Mouse (Mus musculus) midbrain, embryonic 14.5 days (tissue): ENCODE measurements at regions not wholly inside any gene's neighbourhood (a gene's known extent, or its start where the extent isn't known, plus 50 kb on each side); places are given as distances from the start of the nearest gene placed in this dataset.

Source experiments
- ATAC-seq: fragments of 200-750 bp; cut with Nextera tagmentation; 2 replicates; pipeline ENCODE4 v1.8.0; 2017; ENCODE audit warnings: moderate number of reproducible peaks, moderate library complexity; ENCODE audit not compliant: low FRiP score, low TSS enrichment
- DNase-seq: peaks from one replicate; pipeline ENCODE4 v3.0.0-alpha.2; 2015
- H3K27ac ChIP-seq: fragments of 300-500 bp; sonication (generic); replicated peaks from 2 replicates; pipeline ENCODE4 v1.5.1; 2014; ENCODE audit warnings: mild to moderate bottlenecking, low read depth, low read length, moderate library complexity
- H3K27me3 ChIP-seq: fragments of 300-500 bp; sonication (generic); 2 replicates; pipeline ENCODE4 v1.6.1; 2014; ENCODE audit warnings: low read length, control low read depth, mixed read lengths; ENCODE audit not compliant: control insufficient read depth, insufficient read depth
- H3K36me3 ChIP-seq: fragments of 300-500 bp; sonication (generic); 2 replicates; pipeline ENCODE4 v1.6.1; 2014; ENCODE audit warnings: low read length, control low read depth; ENCODE audit not compliant: control insufficient read depth, insufficient read depth
- H3K4me1 ChIP-seq: fragments of 300-500 bp; sonication (generic); 2 replicates; pipeline ENCODE4 v1.6.1; 2014; ENCODE audit warnings: mild to moderate bottlenecking, antibody characterized with exemption, low read length, control low read depth; ENCODE audit not compliant: control insufficient read depth, insufficient read depth
- H3K4me2 ChIP-seq: fragments of 300-500 bp; sonication (generic); 2 replicates; pipeline ENCODE4 v1.6.1; 2014; ENCODE audit warnings: mild to moderate bottlenecking, low read length, moderate library complexity
- H3K4me3 ChIP-seq: fragments of 300-500 bp; sonication (generic); replicated peaks from 2 replicates; pipeline ENCODE4 v1.5.1; 2014; ENCODE audit warnings: low read depth, low read length
- H3K9ac ChIP-seq: fragments of 300-500 bp; sonication (generic); replicated peaks from 2 replicates; pipeline ENCODE4 v1.6.1; 2014; ENCODE audit warnings: mild to moderate bottlenecking, low read length, moderate library complexity
- H3K9me3 ChIP-seq: fragments of 300-500 bp; sonication (generic); 2 replicates; pipeline ENCODE4 v1.6.1; 2016; ENCODE audit warnings: low read length, control low read depth, mixed read lengths; ENCODE audit not compliant: control insufficient read depth
- WGBS: fragments of 180-500 bp; shearing (Covaris S2); extraction: QIAGEN DNeasy Blood & Tissue Kit; methylation state at CpG from one replicate; pipeline ENCODE4 v1.1.7; 2014; 5-methylcytosine and 5-hydroxymethylcytosine counted together

DNA sequence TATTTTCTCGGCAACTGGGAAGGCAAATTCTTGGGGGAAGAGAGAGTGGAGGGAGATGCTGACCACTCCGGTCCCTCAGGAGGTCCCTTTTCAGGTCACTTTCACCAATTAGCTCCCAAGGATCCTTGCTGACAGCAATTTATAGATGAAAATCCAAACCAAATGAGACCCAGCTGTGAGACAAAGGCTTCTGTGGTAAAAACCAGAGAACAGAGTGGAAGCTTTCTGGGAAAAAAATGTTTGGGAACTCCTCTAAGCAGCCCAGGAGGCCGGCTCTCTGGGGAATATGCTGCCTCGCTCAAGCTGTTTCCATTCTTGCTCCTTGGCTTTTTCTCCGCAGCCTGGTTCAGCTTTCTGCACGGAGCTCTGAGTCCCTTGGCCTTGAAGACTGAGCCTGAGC lies 73.5 kb upstream of the Ddit4l start:
- Histone ChIP-seq H3K4me3 (peak overlapping the region; percentile 15; the same call in 1 of the 2 replicates), H3K27me3 (peaks cover 21% of the 10 kb centered on the region), H3K4me2 (peak overlapping the region; percentile 50), H3K9ac (peak overlapping the region; percentile 27; the same call in 1 of the 2 replicates), H3K4me1 (peaks cover 10% of the 10 kb centered on the region; the same call in 1 of the 2 replicates), H3K36me3 (no peaks in the 10 kb centered on the region), H3K9me3 (no peaks in the 10 kb centered on the region), H3K27ac (no peak overlapping the region)
- DNase-seq (peak; percentile 74), ATAC-seq (no peak)
- 2% methylated on average over 6 of the region's 6 CpGs for WGBS

DNA sequence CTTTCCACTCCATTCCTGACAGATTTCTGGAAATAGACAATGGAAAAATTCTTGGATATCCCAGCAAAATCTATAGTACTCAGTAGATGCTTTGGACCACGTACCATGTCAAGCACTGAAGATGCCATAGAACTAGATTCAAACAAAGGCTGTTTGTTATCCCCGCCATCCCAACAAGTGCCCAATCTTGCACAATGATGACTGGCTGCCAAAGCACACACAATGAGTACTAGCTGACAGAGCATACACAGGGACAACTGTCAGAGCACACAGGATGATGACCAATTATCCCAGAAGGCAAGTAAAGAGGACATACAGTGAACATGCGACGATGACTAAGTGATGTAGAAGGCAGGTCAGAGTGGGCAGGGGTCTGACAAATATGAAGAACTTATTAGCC lies 70.7 kb upstream of the Ddit4l start:
- ATAC-seq, result no peak
- WGBS, result 95% methylated on average over 4 of the region's 4 CpGs

DNA sequence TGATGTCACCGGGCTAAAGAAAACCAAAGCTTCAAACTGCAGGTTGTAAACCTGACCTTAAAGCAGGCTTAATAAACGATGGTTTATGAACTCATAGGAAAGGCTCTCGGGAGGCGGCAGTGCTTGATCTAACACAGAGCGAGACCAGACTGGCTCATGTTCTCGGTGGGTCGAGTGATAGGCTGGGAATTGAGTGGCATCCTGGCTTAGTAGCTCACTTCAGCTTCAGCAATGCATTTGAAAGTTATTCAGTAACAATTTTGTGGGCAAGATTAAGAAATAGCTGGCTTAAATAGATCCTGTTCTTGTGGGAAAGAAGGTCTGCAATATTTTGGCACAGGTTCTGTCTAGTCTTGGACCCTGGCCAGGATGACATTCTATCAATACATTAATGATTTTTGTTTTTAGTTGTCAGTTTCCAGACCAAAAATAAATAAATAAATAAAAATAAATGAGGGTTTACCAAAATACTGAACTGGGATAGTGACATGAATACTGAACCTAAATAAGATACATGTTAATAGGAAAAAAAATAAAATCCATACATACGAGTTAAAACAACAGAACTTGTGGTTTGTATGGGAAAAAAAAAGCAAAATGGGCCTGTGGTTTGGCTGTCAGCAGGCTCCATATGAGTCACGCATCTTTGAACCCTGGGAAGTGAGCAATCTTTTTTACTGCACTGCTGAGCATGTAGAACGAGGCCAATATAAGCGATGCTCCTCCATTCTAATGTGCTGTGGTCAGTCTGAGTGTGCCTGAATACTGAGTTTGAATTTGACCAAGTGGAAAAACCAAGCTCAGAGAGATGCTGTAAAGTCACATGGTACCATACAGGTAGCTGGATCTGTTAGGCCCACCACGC lies 68.7 kb upstream of the Ddit4l start:
- no peak for ATAC-seq
- Histone ChIP-seq H3K4me2 (no peak overlapping the region), H3K4me3 (no peak overlapping the region), H3K36me3 (no peaks in the 10 kb centered on the region), H3K9me3 (no peaks in the 10 kb centered on the region), H3K9ac (no peak overlapping the region), H3K27ac (no peak overlapping the region), H3K27me3 (peaks cover 9% of the 10 kb centered on the region), H3K4me1 (peaks cover 7% of the 10 kb centered on the region; the same call in 1 of the 2 replicates)
- 83% methylated on average over 12 of the region's 12 CpGs for WGBS
- DNase-seq, result no peak

More for the DNA sequence above, 70.7 kb upstream of the Ddit4l start:
- Histone ChIP-seq H3K27me3 (peaks cover 16% of the 10 kb centered on the region), H3K4me3 (no peak overlapping the region), H3K4me1 (peaks cover 10% of the 10 kb centered on the region; the same call in 1 of the 2 replicates), H3K27ac (no peak overlapping the region), H3K36me3 (no peaks in the 10 kb centered on the region), H3K9me3 (no peaks in the 10 kb centered on the region), H3K4me2 (no peak overlapping the region), H3K9ac (no peak overlapping the region)
- no peak for DNase-seq

DNA sequence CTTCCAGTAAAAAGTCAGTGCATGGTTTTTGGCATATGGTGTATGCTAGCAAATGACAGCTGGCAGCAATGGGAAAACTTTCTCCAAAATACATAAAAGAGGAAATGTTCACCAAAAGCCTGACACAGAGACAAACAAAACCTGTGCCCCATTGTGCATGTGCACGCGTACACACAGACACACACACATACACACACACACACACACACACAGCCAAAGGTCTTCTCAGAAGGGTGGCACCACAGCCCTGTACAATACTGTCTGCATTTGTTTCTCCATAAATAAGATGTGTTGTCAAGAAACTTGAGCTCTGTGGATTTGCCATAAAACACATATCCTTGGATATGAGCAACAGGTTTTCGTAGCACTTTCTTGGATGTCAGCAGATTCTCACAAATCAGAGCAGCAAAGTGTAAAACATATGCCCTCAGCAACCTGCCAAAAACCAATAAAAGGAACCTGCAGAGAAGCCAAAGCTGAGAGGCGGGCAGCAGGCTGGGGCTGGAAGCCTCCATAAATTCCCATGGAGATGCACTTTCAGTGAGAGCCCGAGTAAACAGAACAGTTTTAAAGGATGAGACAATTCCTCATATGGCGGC lies 60.5 kb upstream of the Ddit4l start:
- DNase-seq, result no peak
- H3K4me2 ChIP-seq, result no peak overlapping the region
- H3K27ac ChIP-seq, result no peak overlapping the region
- no peaks in the 10 kb centered on the region for H3K4me1 ChIP-seq
- H3K9ac ChIP-seq, result no peak overlapping the region
- H3K4me3 ChIP-seq, result no peak overlapping the region
- no peaks in the 10 kb centered on the region for H3K27me3 ChIP-seq
- 68% methylated on average over 6 of the region's 6 CpGs for WGBS
- H3K36me3 ChIP-seq, result no peaks in the 10 kb centered on the region
- ATAC-seq, result no peak
- no peaks in the 10 kb centered on the region for H3K9me3 ChIP-seq

DNA sequence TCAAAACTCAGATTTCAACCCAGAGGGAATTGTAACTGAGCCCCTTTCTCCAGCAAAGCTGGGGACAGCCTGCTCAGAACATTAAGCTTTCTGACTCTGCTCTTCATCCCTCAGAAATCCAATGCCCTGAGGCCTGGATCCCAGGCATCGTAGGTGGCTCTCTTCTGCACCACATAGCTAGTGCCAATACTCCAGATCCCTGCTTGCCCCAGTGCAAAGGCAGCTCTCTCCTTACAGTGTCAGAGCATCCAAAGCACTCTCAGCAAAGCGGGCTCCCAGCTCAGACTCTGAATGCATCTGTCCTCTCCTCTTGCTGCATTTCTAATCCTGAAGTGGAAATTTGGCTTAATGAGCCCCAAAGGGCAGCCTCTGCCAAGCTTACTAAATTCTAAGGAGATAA lies 59.4 kb upstream of the Ddit4l start:
- no peak overlapping the region for H3K4me3 ChIP-seq
- no peaks in the 10 kb centered on the region for H3K36me3 ChIP-seq
- 64% methylated on average over 2 of the region's 2 CpGs for WGBS
- H3K4me1 ChIP-seq, result no peaks in the 10 kb centered on the region
- H3K9me3 ChIP-seq, result no peaks in the 10 kb centered on the region
- H3K27ac ChIP-seq, result no peak overlapping the region
- H3K27me3 ChIP-seq, result no peaks in the 10 kb centered on the region
- H3K4me2 ChIP-seq, result no peak overlapping the region
- no peak overlapping the region for H3K9ac ChIP-seq
- peak; percentile 29 for DNase-seq
- ATAC-seq, result no peak

DNA sequence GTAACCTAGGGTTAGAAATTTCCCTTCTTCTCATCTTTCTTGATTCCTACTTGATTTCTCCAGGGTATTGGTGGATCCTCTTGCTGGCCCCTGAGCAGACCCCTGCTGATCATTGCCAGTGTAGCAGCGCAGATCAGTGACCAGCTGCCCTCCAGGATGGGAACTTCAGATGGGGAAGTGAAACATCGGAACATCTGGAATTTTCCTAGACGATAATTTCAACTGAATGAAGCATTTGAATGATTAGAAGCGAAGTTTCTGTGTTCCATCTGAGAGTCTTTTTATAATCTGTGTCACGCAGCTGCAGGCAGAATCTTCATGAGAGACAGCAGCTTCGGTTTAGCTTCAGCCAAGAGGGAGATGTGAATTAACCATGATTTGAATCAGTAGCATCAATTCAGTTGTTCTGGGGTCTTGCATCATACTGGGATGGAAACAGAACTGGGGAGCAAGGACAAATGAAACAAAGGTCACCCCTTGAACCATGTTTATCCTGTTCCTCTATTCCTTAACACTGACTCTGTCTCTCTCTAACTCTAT lies 57.8 kb upstream of the Ddit4l start:
- H3K4me3 ChIP-seq, result no peak overlapping the region
- ATAC-seq, result no peak
- H3K4me2 ChIP-seq, result no peak overlapping the region
- no peaks in the 10 kb centered on the region for H3K9me3 ChIP-seq
- no peak for DNase-seq
- H3K4me1 ChIP-seq, result no peaks in the 10 kb centered on the region
- WGBS, result 85% methylated on average over 6 of the region's 6 CpGs
- H3K27ac ChIP-seq, result no peak overlapping the region
- H3K27me3 ChIP-seq, result no peaks in the 10 kb centered on the region
- H3K9ac ChIP-seq, result no peak overlapping the region
- no peaks in the 10 kb centered on the region for H3K36me3 ChIP-seq

DNA sequence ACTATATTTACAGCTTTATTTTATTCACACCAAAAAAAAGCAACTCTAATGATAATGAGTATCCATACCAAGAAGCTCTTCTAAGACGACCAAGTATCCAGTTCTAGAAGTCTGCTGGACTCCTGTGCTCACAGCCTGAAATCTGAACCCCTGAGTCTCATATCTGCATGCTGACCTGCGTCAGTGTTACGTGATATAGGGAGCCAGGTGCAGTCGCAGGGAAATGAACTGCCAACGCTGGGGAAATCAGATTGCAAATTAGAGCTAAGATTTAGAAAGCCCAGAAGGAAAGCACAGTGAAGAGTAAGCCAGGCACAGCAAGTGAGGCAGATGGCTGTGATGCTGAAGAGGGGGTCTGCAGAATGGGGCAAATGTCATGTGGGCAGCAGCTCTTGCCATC lies 57.1 kb upstream of the Ddit4l start:
- Histone ChIP-seq H3K4me3 (no peak overlapping the region), H3K27me3 (no peaks in the 10 kb centered on the region), H3K36me3 (no peaks in the 10 kb centered on the region), H3K9ac (no peak overlapping the region), H3K9me3 (no peaks in the 10 kb centered on the region), H3K4me2 (no peak overlapping the region), H3K4me1 (no peaks in the 10 kb centered on the region), H3K27ac (no peak overlapping the region)
- ATAC-seq (no peak), DNase-seq (no peak)
- 78% methylated on average over 5 of the region's 5 CpGs for WGBS

DNA sequence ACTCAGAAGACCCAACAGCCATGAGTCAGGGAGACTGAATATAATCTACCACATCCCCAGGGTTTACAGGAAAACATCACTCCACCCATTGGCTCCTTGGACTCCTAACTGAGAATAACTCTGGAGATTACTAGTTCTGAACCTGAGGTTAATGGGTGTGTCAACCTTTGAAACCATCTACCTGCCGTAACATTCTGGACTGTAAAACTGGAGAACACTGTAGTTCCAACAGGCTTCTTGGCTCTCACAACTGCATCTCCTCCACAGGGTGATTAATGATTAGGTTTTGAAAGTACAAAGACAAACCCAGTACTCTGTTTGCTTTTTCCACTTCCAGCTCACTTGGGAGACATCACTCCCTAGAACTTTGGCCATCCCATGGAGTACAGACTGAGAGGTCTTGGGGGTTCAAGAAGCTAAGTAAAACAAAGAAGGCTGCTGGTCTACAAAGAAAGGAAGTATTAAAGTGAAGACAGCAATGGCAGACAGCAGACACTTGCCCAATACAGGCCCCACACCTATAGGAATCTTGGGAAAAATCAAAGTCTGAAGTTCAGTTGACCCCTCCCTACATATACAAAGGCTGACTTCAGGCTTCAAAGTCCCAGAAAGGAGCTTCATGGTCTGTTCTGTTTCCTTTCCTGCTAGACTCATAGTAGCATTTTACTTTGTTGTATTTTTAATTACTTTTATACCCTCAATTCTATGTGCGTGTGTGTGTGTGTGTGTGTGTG lies 52.7 kb upstream of the Ddit4l start:
- Histone ChIP-seq H3K4me3 (no peak overlapping the region), H3K36me3 (no peaks in the 10 kb centered on the region), H3K4me1 (no peaks in the 10 kb centered on the region), H3K9ac (no peak overlapping the region), H3K4me2 (no peak overlapping the region), H3K9me3 (no peaks in the 10 kb centered on the region), H3K27me3 (no peaks in the 10 kb centered on the region), H3K27ac (no peak overlapping the region)
- DNase-seq, result no peak
- 100% methylated on average over 2 of the region's 2 CpGs for WGBS
- no peak for ATAC-seq
